Mouse (Mus musculus): ENCODE data around the gene Fkbpl.

Gene Fkbpl

GRCm38 (mm10) chr17:34644608-34645007 is at the start of gene Fkbpl:
Gene Fkbpl, plus strand, starts transcription at chr17:34644764.
- peak; percentile 88 for DNase-seq

DNA sequence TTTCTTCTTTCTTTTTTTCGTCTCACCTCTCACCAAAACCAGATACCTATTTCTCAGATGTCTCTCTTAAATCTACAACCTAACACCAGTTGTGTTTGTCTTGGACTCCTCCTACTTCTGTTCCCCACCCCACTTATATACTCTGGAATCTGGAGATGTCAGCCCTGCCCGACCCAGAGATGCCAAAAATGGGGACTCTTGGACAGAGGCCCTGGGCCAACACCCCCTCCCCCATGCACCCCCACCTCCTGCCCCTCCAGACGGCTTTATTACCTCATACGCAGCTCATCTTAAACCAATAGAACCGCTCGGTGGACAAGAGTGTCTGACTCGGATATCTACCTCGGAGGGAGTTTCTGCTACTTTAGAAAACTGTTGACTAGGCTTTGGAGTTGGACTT is 48.5 kb upstream of the Fkbpl start:
- no peak for DNase-seq

GRCm38 (mm10) chr17:34597566-34598095 is 46.9 kb upstream of the Fkbpl start, which contains the start of gene Ager:
Gene Ager, plus strand, starts transcription at chr17:34597862.
- DNase-seq, result no peak

DNA sequence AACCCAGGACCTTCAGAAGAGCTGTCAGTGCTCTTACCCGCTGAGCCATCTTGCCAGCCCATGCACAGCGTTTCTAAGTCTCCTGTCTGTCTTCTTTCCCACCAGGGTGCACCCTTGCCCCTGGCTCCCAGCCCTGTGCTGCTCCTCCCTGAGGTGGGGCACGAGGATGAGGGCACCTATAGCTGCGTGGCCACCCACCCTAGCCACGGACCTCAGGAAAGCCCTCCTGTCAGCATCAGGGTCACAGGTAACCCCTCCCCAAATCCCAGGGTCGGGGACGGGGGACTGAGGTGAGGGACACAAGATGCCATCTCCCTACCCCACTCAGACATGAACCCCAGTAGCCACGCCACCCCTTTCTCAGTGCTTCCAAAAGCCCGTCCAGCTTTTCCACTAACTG is 44.7 kb upstream of the Fkbpl start:
- no peak for DNase-seq

GRCm38 (mm10) chr17:34601796-34602195 is 42.8 kb upstream of the Fkbpl start:
- DNase-seq, result no peak

DNA sequence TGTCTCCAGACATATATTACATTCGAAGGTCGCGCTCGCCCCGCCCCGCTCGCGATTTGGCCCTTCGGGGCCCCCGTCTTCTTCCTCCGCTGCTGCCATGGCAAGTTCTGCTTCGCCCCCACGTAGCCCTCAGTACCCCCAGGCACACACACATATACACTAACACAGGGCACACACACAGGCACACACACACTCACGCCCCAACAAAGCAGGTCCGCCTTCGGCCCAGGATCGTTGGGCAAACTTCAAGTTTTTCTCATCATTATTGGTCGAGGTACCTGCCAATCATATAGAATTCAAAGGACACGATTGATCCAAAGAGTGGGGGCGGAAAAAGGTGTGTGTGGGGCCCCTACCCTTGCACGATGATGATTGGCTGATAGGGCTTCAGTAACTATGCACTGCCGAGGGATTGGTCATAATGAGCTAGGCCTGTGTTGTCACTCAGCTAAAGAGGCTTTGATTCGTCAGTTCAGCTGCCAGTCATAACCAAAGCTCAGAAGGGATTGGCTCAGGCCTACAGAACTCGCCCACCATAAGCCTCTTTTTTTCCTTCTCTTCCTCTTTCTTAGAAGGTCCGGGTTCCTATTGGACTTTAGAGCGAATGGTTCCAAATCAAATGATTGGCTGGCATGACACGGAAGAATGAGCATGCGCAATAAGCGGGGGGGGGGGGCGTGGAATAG is 41.0 kb upstream of the Fkbpl start, which contains the start of gene Rnf5:
Gene Rnf5, minus strand, starts transcription at position 316 of the 686 bp plus-strand sequence.
- DNase-seq, result peak; percentile 98

- peak; percentile 94 for DNase-seq
Observed at GRCm38 (mm10) chr17:34604061-34604508, 40.5 kb upstream of the Fkbpl start, which contains the start of gene Agpat1. Gene Agpat1, plus strand, starts transcription at chr17:34604262.

DNA sequence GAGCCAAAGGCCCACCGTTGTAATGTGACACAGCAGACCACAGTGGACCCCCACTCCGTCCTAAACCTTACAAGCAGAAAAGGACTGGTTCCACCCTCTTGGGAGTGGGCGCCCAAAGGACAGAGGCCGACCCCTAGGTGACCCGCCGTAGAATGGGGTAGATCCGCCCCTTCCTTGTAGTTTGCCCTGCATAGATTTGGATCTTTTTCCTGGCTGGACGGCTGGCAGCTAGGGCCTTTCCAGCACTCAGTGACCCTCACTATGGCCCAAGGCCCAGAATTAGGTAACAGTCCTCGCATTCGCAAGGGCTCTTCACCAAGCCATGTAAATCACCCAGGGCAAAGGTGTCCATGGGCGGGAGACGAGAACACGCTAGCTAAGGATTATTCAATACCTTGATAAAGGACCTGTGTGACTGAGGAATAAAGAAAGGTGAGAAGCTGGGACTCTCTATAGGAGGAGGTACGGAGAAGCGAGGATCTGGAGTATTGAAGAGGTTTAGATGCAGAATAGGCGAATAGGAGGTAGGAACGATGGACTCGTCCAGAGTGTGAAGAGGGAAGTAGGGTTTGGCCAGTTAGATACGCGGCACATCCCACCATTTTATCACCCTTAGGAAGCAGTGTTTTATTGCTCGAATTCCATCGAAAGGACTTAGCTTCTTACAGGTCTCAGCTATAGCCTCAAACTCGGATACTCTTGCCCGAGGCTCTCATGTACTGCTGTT is 39.9 kb upstream of the Fkbpl start:
- DNase-seq, result no peak

DNA sequence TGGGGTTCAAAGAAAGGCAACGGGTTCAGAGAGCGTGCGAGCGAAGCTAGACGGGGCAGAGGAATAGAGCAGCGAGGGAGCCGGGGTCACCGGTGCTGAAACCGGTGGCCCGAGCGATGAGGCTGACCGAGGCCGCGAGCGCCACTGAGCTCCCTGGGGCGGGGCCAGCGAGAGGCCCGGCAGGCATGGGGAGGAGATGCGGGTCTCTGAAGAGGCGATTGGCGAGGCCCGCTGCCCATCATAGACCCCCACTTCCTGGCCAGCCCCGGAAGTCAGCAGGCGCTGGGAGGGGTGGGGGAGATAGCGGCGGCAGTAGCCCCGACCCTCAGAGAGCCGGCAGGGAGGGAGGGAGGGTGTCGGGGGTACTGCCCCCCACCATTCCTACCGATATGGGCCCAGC is 39.0 kb upstream of the Fkbpl start:
- DNase-seq, result peak; percentile 98

DNA sequence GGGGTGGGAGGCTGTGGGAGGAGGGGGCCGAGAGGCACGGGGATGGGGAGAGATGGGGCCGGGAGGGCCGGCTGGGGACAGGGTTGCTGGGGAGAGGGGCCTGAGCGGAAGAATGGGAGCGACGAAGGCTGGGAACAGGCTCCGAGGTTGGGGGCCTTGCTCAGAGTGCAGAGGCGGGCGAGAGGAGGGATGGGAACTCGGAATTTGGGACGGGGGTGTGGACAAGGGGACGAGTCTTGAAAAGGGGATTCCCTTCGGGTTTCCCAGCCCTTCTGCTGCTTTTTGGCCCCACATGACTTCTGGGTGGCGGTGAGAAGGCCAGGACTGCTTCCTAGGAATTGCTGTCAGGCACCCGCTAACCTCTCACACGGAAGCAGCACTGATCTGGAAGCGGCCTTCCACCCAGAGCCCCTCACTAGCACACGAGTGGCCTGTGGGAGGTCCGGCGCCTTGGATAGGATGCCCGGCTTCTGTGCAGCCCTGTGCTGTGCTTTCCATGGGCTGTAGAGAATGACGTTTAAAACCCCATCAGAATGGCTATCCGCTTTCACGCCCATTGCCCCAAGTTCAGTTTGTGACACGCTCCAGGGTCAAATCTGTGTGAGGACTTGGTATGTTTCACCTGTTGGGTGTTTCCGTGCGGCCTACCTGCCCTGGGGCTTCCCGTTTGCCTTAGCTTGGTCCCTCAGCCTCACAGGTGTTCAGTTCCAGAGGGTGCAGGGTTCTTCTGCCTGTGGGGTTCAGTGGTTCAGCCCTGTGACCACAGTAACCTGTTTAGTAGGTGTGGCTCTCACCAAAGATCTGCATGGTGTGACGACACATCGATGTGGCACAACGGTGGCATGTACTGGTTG is 38.2 kb upstream of the Fkbpl start:
- DNase-seq, result no peak

GRCm38 (mm10) chr17:34607997-34608396 is 36.6 kb upstream of the Fkbpl start:
- DNase-seq, result no peak

DNA sequence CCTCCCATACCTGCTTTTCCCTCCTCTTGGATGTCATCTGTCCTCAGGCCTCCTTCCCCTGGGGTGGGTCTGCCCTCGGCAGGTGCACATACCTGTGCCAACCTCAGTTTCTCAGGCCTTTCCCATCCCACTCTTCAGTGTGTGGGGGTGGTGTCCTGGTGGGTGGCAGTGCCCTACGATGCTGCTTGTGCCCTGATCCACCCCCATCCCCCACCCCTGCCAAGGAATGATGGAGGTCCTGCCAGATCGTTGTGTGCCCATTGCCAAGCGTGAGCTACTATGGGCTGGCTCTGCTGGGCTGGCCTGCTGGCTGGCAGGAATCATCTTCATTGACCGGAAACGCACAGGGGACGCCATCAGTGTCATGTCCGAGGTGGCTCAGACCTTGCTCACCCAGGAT is 33.5 kb upstream of the Fkbpl start:
- no peak for DNase-seq

DNA sequence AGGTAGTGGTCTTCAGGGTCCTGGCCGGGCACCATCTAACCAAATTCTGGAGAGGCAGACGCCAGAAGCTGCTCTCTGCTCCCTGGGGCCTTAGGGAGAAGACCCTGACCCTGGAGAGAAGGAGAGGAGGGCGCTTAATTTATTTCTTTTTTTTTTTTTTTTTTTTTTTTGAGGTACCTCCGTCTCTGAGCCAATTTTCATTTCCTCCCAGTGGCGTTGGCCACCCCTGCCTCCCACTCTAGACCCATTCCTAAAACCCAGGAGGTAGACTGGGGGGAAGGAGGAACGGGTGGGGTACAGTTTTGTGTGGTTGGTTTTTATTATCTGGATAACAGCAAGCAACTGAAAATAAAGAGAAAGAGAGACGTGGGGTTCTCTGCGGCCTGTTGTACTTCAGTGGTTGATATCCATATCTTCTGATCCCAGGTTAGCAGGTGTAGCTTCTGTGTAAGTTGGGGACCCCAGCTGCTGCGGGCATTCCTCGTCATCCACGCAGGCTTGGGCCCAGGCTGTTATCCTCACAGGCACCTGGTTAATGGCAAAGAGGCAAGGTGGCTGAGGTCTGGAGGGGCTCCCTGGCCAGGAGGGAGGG is 31.4 kb upstream of the Fkbpl start:
- DNase-seq, result no peak

- no peak for DNase-seq
Observed at GRCm38 (mm10) chr17:34613830-34614229, 30.7 kb upstream of the Fkbpl start.

- no peak for DNase-seq
Observed at GRCm38 (mm10) chr17:34615871-34616270, 28.7 kb upstream of the Fkbpl start, which contains the start of gene Egfl8. Gene Egfl8, minus strand, starts transcription at chr17:34615971.

DNA sequence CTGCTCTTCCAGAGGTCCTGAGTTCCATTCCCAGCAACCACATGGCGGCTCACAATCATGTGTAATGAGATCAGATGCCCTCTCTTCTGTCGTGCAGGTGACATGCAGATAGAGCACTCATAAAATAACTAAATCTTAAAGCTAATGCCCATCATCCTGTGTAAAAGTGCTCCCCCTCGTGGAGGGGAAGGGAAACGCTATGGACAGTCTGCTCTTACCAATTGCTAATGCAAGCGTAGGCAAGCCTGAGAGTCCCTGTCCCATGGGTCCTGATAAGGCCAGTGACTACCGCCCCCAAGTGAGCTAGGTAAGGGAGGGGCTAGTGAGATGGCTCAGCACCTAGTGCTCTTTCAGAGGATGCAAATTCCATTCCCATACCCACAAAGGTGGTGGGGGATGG is 25.6 kb upstream of the Fkbpl start:
- DNase-seq, result no peak

DNA sequence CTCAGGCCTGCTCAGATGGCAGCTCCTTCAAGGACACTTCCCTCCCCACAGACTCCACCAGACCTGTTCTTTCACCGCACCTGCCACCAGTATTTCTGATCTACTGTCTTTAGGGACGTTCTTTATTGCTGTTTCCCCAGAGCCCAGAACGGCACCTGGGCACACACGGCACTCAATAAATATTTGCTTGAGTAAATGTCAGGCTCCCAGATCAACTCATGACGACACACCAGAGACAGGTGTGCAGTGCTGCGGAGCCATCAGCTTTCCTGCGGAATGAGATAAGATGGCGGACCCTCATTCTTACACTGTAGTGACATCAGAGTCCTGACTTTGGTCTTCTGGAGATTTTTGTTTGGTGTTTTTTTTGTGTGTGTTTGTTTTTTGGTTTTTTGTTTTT is 23.6 kb upstream of the Fkbpl start:
- no peak for DNase-seq

- no peak for DNase-seq
Observed at GRCm38 (mm10) chr17:34623161-34623560, 21.4 kb upstream of the Fkbpl start.

DNA sequence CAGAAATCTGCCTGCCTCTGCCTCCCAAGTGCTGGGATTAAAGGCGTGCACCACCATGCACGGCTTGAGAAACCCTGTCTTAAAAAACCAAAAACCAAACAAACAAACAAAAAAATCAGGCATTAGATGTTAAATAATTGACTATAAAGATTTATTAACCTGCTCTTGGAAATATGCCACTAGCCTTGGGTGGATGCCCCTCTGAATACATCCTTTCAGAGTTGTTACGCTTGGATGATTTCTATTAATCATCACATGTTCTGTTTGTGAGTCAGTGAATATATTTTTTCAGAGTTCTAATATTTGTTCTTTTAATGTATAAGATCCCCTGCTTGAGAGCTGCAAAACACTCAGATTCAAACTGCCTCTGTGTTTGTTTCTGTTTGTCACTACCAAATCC is 19.6 kb upstream of the Fkbpl start:
- DNase-seq, result no peak

GRCm38 (mm10) chr17:34626062-34626772 is 18.3 kb upstream of the Fkbpl start:
- no peak for DNase-seq

- DNase-seq, result no peak
Observed at GRCm38 (mm10) chr17:34626773-34627092, 17.8 kb upstream of the Fkbpl start.

Measured in right cerebral cortex, postnatal 4 days (tissue).